Mouse (Mus musculus) layer of hippocampus, adult 2 months (tissue): Measurements from ENCODE around the gene Tspear. TPM values are rescaled to one million over a fixed set of nuclear protein-coding genes. Genes with fewer than 3 reads are reported as not detected.
A peak's percentile ranks its signal among the peaks of the same experiment; 100 is the strongest.

Experiments used
- DNase-seq, 2 experiments: peaks; one replicate each; pipeline ENCODE4 v3.0.0; 2022; ENCODE audit warnings: low spot score in 2 of 2
- H3K27ac ChIP-seq: fragments of 200-600 bp; 2 replicates; pipeline ENCODE4 v1.8.1; 2022
- H3K4me3 ChIP-seq: fragments of 200-600 bp; 2 replicates; pipeline ENCODE4 v1.8.1; 2022; ENCODE audit warnings: mild to moderate bottlenecking
- CTCF ChIP-seq: fragments of 200-600 bp; conservative IDR thresholded peaks from 2 replicates; pipeline ENCODE4 v1.8.1; 2022; ENCODE audit warnings: antibody characterized with exemption, mild to moderate bottlenecking, moderate library complexity
- total RNA-seq, 2 experiments: library from RNA; stranded (reverse); gene quantifications; 2 replicates each; pipeline ENCODE4 v1.2.3; 2021

Gene Tspear
- total RNA-seq, 2 experiments from 2014 or later = not detected

DNA sequence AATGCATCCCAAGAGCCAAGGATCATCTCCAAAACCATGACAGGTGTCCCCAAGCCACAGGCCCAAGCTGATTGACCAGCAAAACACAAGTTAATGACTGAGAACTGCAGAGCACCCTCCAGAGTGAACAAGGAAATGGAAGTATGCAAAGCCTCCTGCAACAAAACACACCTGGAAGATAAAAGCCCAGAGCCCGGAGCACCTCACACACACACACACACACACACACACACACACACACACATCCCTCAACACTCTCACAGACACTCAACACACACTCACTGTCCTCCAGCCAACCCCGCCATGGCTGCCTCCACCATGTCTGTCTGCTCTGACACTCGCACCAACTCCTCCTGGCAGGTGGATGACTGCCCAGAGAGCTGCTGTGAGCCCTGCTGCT lies 160.1 kb downstream of the Tspear start, which contains the start of gene Gm36176:
Gm36176 (plus strand) TSS at position 301 of the 400 bp plus-strand sequence.
- no peak within 1 kb of the TSS for H3K27ac ChIP-seq
- DNase-seq = no peak
- TF ChIP-seq CTCF = no peak
- no peak within 1 kb of the TSS for H3K4me3 ChIP-seq

DNA sequence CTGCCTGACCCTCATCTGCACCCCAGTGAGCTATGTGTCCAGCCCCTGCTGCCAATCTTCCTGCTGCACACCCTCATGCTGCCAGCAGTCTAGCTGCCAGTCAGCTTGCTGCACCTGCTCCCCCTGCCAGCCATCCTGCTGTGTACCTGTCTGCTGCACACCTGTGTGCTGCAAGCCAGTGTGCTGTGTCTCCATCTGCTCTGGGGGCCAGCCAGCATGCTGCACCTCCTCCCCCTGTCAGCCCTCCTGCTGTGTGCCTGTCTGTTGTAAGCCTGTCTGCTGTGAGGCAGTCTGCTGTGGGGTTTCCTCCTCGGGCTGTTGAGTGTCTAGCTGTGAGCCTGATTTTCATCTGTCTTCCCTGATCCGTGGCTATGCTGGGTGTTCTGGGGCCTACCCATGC lies 160.6 kb downstream of the Tspear start:
- no peak overlapping the region for H3K27ac ChIP-seq
- no peak for TF ChIP-seq CTCF
- DNase-seq = no peak
- no peak overlapping the region for H3K4me3 ChIP-seq

GRCm38 (mm10) chr10:77847538-77847937 lies 161.2 kb downstream of the Tspear start:
- no peak overlapping the region for H3K27ac ChIP-seq
- H3K4me3 ChIP-seq = no peak overlapping the region
- no peak for TF ChIP-seq CTCF
- no peak for DNase-seq

DNA sequence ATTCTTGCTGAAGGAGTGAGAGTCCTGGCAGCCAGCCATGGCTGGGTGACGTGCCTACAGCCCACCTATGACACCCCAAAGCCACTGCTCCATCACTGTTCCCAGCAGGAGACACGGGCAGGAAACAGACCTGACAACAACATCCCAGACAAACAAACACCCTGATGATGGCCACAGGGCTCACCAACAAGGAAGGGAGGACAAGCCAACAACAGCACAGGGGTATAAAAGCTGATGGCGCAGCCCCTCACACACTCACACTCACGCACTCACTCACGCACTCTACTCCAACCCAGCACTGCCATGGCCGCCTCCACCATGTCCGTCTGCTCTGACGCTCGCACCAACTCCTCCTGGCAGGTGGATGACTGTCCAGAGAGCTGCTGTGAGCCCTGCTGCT lies 166.2 kb downstream of the Tspear start, which contains the start of gene Gm10318:
Gm10318 (plus strand) TSS at position 301 of the 400 bp plus-strand sequence.
- Histone ChIP-seq H3K4me3 (no peak within 1 kb of the TSS), H3K27ac (no peak within 1 kb of the TSS)
- no peak for DNase-seq
- TF ChIP-seq CTCF = no peak

DNA sequence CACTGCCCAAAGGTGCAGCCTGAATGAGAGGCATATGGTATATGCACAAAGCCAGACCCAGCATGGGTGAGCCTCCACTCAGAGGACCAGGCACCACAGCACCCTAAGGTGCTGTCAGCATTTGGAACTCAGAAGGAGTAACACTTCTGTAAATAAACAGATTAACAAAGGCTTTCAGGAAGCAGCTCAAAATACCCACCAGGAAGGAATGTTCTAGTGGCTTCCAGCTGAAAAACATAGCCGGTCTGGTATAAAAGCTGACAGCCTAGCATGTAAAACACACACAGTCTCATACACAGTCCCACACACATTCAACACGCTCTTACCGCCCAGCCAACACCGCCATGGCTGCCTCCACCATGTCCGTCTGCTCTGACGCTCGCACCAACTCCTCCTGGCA lies 175.3 kb downstream of the Tspear start, which contains the start of gene Gm3285:
Gm3285 (plus strand) TSS at position 301 of the 400 bp plus-strand sequence.
- no peak for TF ChIP-seq CTCF
- no peak within 1 kb of the TSS for H3K27ac ChIP-seq
- DNase-seq = no peak
- no peak within 1 kb of the TSS for H3K4me3 ChIP-seq

GRCm38 (mm10) chr10:77864067-77864761 lies 177.8 kb downstream of the Tspear start:
- H3K27ac ChIP-seq = no peak overlapping the region
- no peak for TF ChIP-seq CTCF
- DNase-seq = no peak
- no peak overlapping the region for H3K4me3 ChIP-seq

DNA sequence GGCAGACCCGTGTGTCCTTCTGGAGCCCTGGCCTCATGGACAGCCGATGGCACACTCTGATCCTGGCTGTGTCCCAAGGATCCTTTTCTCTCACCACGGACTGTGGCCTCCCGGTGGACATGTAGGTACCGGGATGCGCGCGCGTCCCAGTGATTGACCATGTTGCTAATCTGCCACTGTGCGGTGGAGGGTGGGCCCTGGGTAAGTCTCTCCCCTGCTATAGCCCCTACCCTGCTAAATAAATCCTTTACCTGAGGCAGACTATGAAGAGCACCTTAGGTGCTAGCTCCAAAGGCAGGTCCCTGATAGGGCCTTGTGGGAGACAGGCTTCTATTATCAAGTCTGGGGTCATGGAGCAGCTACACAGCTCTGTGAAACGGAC lies 178.4 kb downstream of the Tspear start:
- TF ChIP-seq CTCF = no peak
- H3K27ac ChIP-seq = no peak overlapping the region
- no peak overlapping the region for H3K4me3 ChIP-seq
- no peak for DNase-seq

DNA sequence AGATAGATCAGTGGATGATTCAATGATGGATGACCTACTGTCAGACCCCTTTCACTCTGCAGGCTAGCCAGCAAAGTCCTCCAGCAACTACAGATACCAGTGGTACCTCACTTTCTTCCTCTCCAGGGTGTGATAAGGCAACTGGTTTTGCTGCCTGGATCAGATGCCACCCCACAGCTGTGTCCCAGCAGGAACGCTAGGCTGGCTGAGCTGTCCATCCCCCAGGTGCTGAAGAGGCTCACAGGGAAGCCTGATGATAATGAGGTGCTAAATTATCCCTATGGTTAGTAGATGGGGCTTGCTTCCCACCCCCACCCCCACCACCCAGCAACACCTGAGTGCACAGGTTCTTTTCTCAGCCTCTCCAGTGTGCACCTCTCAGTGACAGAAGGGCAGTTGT lies 181.2 kb downstream of the Tspear start:
- Histone ChIP-seq H3K4me3 (no peak overlapping the region), H3K27ac (no peak overlapping the region)
- no peak for TF ChIP-seq CTCF
- DNase-seq = no peak

- no peak overlapping the region for H3K4me3 ChIP-seq
- no peak for TF ChIP-seq CTCF
- no peak for DNase-seq
- H3K27ac ChIP-seq = no peak overlapping the region
Observed at GRCm38 (mm10) chr10:77869651-77870050, 183.3 kb downstream of the Tspear start.

- H3K27ac ChIP-seq = no peak overlapping the region
- H3K4me3 ChIP-seq = no peak overlapping the region
- peak in 1 of 2 experiments; percentile 47 for DNase-seq
- TF ChIP-seq CTCF = peak; percentile 80
Observed at GRCm38 (mm10) chr10:77878985-77879384, 192.6 kb downstream of the Tspear start.

DNA sequence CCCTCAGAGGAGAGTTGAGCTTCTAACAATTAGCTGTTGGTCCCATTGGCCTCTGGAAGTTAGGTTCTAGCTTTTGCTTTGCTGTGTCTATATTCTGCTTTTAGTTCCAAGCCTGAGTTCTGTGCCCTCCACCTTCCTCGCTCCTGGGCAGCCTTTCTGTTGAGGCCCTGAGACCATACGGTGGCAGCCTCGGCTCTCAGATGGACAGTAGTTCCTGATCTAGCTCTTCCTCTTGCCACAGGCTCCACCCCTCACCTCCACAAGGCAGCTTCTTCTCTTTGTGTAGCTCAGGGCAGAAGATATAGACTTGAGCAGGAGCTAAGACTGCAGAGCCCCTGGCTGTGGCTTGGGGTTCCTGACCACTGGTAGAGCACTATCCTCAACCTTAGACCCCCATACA lies 193.9 kb downstream of the Tspear start:
- no peak for DNase-seq
- no peak overlapping the region for H3K4me3 ChIP-seq
- no peak overlapping the region for H3K27ac ChIP-seq
- no peak for TF ChIP-seq CTCF

GRCm38 (mm10) chr10:77882553-77882952 lies 196.2 kb downstream of the Tspear start:
- peak; percentile 55 for TF ChIP-seq CTCF
- DNase-seq = no peak
- Histone ChIP-seq H3K27ac (no peak overlapping the region), H3K4me3 (no peak overlapping the region)

- Histone ChIP-seq H3K4me3 (no peak overlapping the region), H3K27ac (no peak overlapping the region)
- peak; percentile 52 for TF ChIP-seq CTCF
- DNase-seq = no peak
Observed at GRCm38 (mm10) chr10:77886007-77886747, 199.8 kb downstream of the Tspear start.
